22 mouse cellular contexts compared by ENCODE assay signal in genomic region chr1:23899647-23900020, GRCm38 (mm10). TPM values are rescaled to one million over a fixed set of nuclear protein-coding genes. Genes with fewer than 3 reads are reported as not detected.
DNase-seq lines count a peak whose midpoint lies in the region; ATAC-seq and TF ChIP-seq lines count a peak whose summit lies in the region.
"Had no signal": no experiment of that assay in that cellular context is flagged by ENCODE, and none has a peak within 500 bp of the region (broad histone marks: within the 10 kb centered on the region; RNA-seq: fewer than 3 reads in every experiment).

No protein-coding gene starts in this region.

- H3K4me3 ChIP-seq in stomach, embryonic 15.5 days (replicated peaks) = no peak overlapping the region
- H3K4me3 ChIP-seq in stomach, postnatal 0 days (ENCODE audit: low read depth, low read length) = no peak overlapping the region
- peak overlapping the region; percentile 22 for H3K4me3 ChIP-seq in liver, embryonic 12.5 days
- H3K4me3 ChIP-seq in gastrocnemius, adult 2 months = no peak overlapping the region
- H3K4me3 ChIP-seq in hindbrain, embryonic 14.5 days (replicated peaks; ENCODE audit: low read length) = no peak overlapping the region
- H3K4me3 ChIP-seq: kidney, embryonic 15.5 days; limb, embryonic 10.5 days; midbrain, embryonic 13.5 days; neural tube, embryonic 12.5 days had no signal

- intact Hi-C loops in gastrocnemius, adult 2 months (cut with DNase I) = no loop called here

- WGBS in stomach, embryonic 15.5 days = 77% methylated on average over 5 of the region's 5 CpGs
- 74% methylated on average over 5 of the region's 5 CpGs for WGBS in stomach, postnatal 0 days
- 29% methylated on average over 5 of the region's 5 CpGs for WGBS in liver, embryonic 12.5 days (ENCODE audit: insufficient replicate concordance)
- WGBS in hindbrain, embryonic 14.5 days = 92% methylated on average over 5 of the region's 5 CpGs

- no peaks in the 10 kb centered on the region for H3K36me3 ChIP-seq in stomach, embryonic 15.5 days
- no peaks in the 10 kb centered on the region for H3K36me3 ChIP-seq in stomach, postnatal 0 days (ENCODE audit: control insufficient read depth, insufficient read depth, low read length)
- no peaks in the 10 kb centered on the region for H3K36me3 ChIP-seq in liver, embryonic 12.5 days
- no peaks in the 10 kb centered on the region for H3K36me3 ChIP-seq in hindbrain, embryonic 14.5 days (replicated peaks; ENCODE audit: control insufficient read depth, insufficient read depth)
- H3K36me3 ChIP-seq: kidney, embryonic 15.5 days; limb, embryonic 10.5 days; midbrain, embryonic 13.5 days; neural tube, embryonic 12.5 days had no signal

- no peak for TF ChIP-seq EP300 in stomach, postnatal 0 days (optimal IDR thresholded peaks at IDR 0.05)

- TF ChIP-seq CTCF in stomach, postnatal 0 days (IDR thresholded peaks at IDR 0.05; ENCODE audit: low read depth) = no peak
- no peak for TF ChIP-seq CTCF in gastrocnemius, adult 2 months (IDR thresholded peaks at IDR 0.05)

- no peak overlapping the region for H3K27ac ChIP-seq in stomach, embryonic 15.5 days
- H3K27ac ChIP-seq in stomach, postnatal 0 days (replicated peaks) = no peak overlapping the region
- H3K27ac ChIP-seq in liver, embryonic 12.5 days = peak overlapping the region; percentile 76
- H3K27ac ChIP-seq in gastrocnemius, adult 2 months = no peak overlapping the region
- no peak overlapping the region for H3K27ac ChIP-seq in hindbrain, embryonic 14.5 days
- H3K27ac ChIP-seq: kidney, embryonic 15.5 days; limb, embryonic 10.5 days; midbrain, embryonic 13.5 days; neural tube, embryonic 12.5 days had no signal

- no peak overlapping the region for H3K9ac ChIP-seq in stomach, embryonic 15.5 days
- no peak overlapping the region for H3K9ac ChIP-seq in stomach, postnatal 0 days (ENCODE audit: low read length)
- H3K9ac ChIP-seq in liver, embryonic 12.5 days = 0 out of 2 replicates have a peak overlapping the region, but pooled peaks have one; percentile 31
- H3K9ac ChIP-seq in hindbrain, embryonic 14.5 days = no peak overlapping the region
- H3K9ac ChIP-seq: kidney, embryonic 15.5 days; midbrain, embryonic 13.5 days; neural tube, embryonic 12.5 days had no signal

- no peaks in the 10 kb centered on the region for H3K9me3 ChIP-seq in stomach, embryonic 15.5 days
- H3K9me3 ChIP-seq in stomach, postnatal 0 days (ENCODE audit: control insufficient read depth, low read length) = no peaks in the 10 kb centered on the region
- H3K9me3 ChIP-seq in liver, embryonic 12.5 days (replicated peaks) = no peaks in the 10 kb centered on the region
- no peaks in the 10 kb centered on the region for H3K9me3 ChIP-seq in hindbrain, embryonic 14.5 days (ENCODE audit: control insufficient read depth, low read length)
- H3K9me3 ChIP-seq: kidney, embryonic 15.5 days; limb, embryonic 10.5 days; midbrain, embryonic 13.5 days; neural tube, embryonic 12.5 days had no signal

- no peak overlapping the region for H3K4me2 ChIP-seq in stomach, embryonic 15.5 days
- H3K4me2 ChIP-seq in stomach, postnatal 0 days (replicated peaks; ENCODE audit: low read depth) = no peak overlapping the region
- H3K4me2 ChIP-seq in liver, embryonic 12.5 days = peak overlapping the region; percentile 59
- no peak overlapping the region for H3K4me2 ChIP-seq in hindbrain, embryonic 14.5 days (replicated peaks)
- H3K4me2 ChIP-seq: kidney, embryonic 15.5 days; midbrain, embryonic 13.5 days; neural tube, embryonic 12.5 days had no signal

- ATAC-seq in stomach, embryonic 15.5 days (ENCODE audit: insufficient read depth, low FRiP score, low read depth) = peak; percentile 47; the same call in 1 of the 2 replicates
- ATAC-seq in stomach, postnatal 0 days (ENCODE audit: low FRiP score, low TSS enrichment) = no peak
- peak; percentile 95 for ATAC-seq in erythroblast, adult 5-6 weeks (replicated peaks; ENCODE audit: low FRiP score, poor library complexity, severe bottlenecking)
- peak; percentile 90 for ATAC-seq in liver, embryonic 12.5 days
- peak; percentile 93 for ATAC-seq in megakaryocyte-erythroid progenitor cell, adult 5-6 weeks (replicated peaks; ENCODE audit: low FRiP score, low TSS enrichment, poor library complexity, severe bottlenecking)
- no peak for ATAC-seq in hindbrain, embryonic 14.5 days (ENCODE audit: low FRiP score)
- ATAC-seq: forebrain, embryonic 14.5 days; midbrain, embryonic 13.5 days; Patski had no signal

- DNase-seq in stomach, postnatal 0 days (ENCODE audit: low spot score) = no peak
- DNase-seq in gastrocnemius, adult 2 months = no peak
- no peak for DNase-seq in hindbrain, embryonic 14.5 days (ENCODE audit: low spot score)
- DNase-seq in ovary, postnatal 10 days (ENCODE audit: low spot score) = no peak
- DNase-seq: adrenal gland, adult 8-10 months; cerebellum, adult 18-20 months; cerebellum, postnatal 25 days; gastrocnemius, postnatal 36 days; kidney, postnatal 4 days; lung, adult 18-20 months; lung, postnatal 4 days; thymus, postnatal 36 days had no signal

- no peaks in the 10 kb centered on the region for H3K27me3 ChIP-seq in stomach, embryonic 15.5 days (replicated peaks)
- no peaks in the 10 kb centered on the region for H3K27me3 ChIP-seq in stomach, postnatal 0 days (ENCODE audit: control insufficient read depth, insufficient read depth, low read length)
- no peaks in the 10 kb centered on the region for H3K27me3 ChIP-seq in liver, embryonic 12.5 days (replicated peaks)
- H3K27me3 ChIP-seq in hindbrain, embryonic 14.5 days (ENCODE audit: control insufficient read depth, insufficient read depth, low read length) = no peaks in the 10 kb centered on the region
- H3K27me3 ChIP-seq: kidney, embryonic 15.5 days; midbrain, embryonic 13.5 days; neural tube, embryonic 12.5 days; Patski had no signal

- no peaks in the 10 kb centered on the region for H3K4me1 ChIP-seq in stomach, embryonic 15.5 days
- no peaks in the 10 kb centered on the region for H3K4me1 ChIP-seq in stomach, postnatal 0 days (replicated peaks; ENCODE audit: control insufficient read depth, insufficient read depth)
- H3K4me1 ChIP-seq in liver, embryonic 12.5 days = peaks cover 34% of the 10 kb centered on the region
- no peaks in the 10 kb centered on the region for H3K4me1 ChIP-seq in hindbrain, embryonic 14.5 days (replicated peaks; ENCODE audit: control insufficient read depth, insufficient read depth, low read length)
- H3K4me1 ChIP-seq: limb, embryonic 10.5 days; midbrain, embryonic 13.5 days; neural tube, embryonic 12.5 days had no signal

RNA-seq across cellular contexts. Expression of gene Smap1, which starts 22.5 kb away (rescaled TPM):
- 44.0 and 48.8 TPM in 2 replicates for polyA plus RNA-seq in stomach, embryonic 15.5 days (2015; fragmentation: Nextera tagmentation; extraction: Ambion mirVana)
- 42.9 and 44.9 TPM in 2 replicates for polyA plus RNA-seq in stomach, postnatal 0 days (2015; fragmentation: Nextera tagmentation; extraction: Ambion mirVana)
- 261 and 395 TPM in 2 replicates for total RNA-seq in erythroblast, adult 5-6 weeks (2015; ENCODE audit: low replicate concordance)
- 226 and 278 TPM in 2 replicates for total RNA-seq in erythroblast, adult 5-6 weeks (2017; ENCODE audit: low replicate concordance)
- polyA plus RNA-seq in liver, embryonic 12.5 days (2016; fragmentation: Nextera tagmentation; extraction: Ambion mirVana) = 35.6 and 38.2 TPM in 2 replicates
- total RNA-seq in megakaryocyte-erythroid progenitor cell, adult 5-6 weeks (2014; fragmentation: Nextera tagmentation) = 87.1 and 94.7 TPM in 2 replicates
- total RNA-seq in megakaryocyte-erythroid progenitor cell, adult 5-6 weeks (2017) = 46.3 and 52.1 TPM in 2 replicates
- 10 to 100 TPM; 29.6 to 31.3 TPM for total RNA-seq in gastrocnemius, adult 2 months (2021)
- 119 and 131 TPM in 2 replicates for polyA plus RNA-seq in hindbrain, embryonic 14.5 days (2014; fragmentation: Nextera tagmentation; extraction: Ambion mirVana)

Comparison
In these comparisons a context has a peak if more than half of its experiments do, and no peak if none do; other contexts are left out.
1. ATAC-seq: peak in stomach, embryonic 15.5 days (single experiment), erythroblast, adult 5-6 weeks (single experiment), liver, embryonic 12.5 days (single experiment) and megakaryocyte-erythroid progenitor cell, adult 5-6 weeks (single experiment); none in stomach, postnatal 0 days (single experiment) and hindbrain, embryonic 14.5 days (single experiment).